Mouse (Mus musculus) large intestine, adult 2 months (tissue): ENCODE measurements at regions not wholly inside any gene's neighbourhood (a gene's known extent, or its start where the extent isn't known, plus 50 kb on each side); places are given as distances from the start of the nearest gene placed in this dataset.

Source experiments
- DNase-seq: peaks from one replicate; pipeline ENCODE4 v3.0.0-alpha.2; 2012; ENCODE audit warnings: low read depth, low spot score
- WGBS: fragments of 180-500 bp; shearing (Covaris S2); methylation state at CpG from one replicate; pipeline ENCODE4 v1.1.7; 2018; 5-methylcytosine and 5-hydroxymethylcytosine counted together

GRCm38 (mm10) chr1:149760440-149760839 is 200.7 kb downstream of the Pla2g4a start:
- DNase-seq, result no peak
- 37% methylated on average over 2 of the region's 2 CpGs for WGBS

- no peak for DNase-seq
- WGBS, result 74% methylated on average over 2 of the region's 2 CpGs
Observed at GRCm38 (mm10) chr1:149758783-149759132, 202.3 kb downstream of the Pla2g4a start.

- 85% methylated on average over 1 of the region's 1 CpGs for WGBS
- DNase-seq, result peak; percentile 6
Observed at GRCm38 (mm10) chr1:149758092-149758782, 202.9 kb downstream of the Pla2g4a start.

- no peak for DNase-seq
- 64% methylated on average over 7 of the region's 7 CpGs for WGBS
Observed at GRCm38 (mm10) chr1:149753269-149754060, 207.6 kb downstream of the Pla2g4a start.

GRCm38 (mm10) chr1:149749405-149749804 is 211.7 kb downstream of the Pla2g4a start:
- no peak for DNase-seq
- 73% methylated on average over 2 of the region's 2 CpGs for WGBS

- 73% methylated on average over 3 of the region's 3 CpGs for WGBS
- DNase-seq, result no peak
Observed at GRCm38 (mm10) chr1:149738959-149739358, 222.1 kb downstream of the Pla2g4a start.

- 89% methylated on average over 2 of the region's 2 CpGs for WGBS
- no peak for DNase-seq
Observed at GRCm38 (mm10) chr1:149734241-149734640, 226.8 kb downstream of the Pla2g4a start.

GRCm38 (mm10) chr1:149715171-149715570 is 245.9 kb downstream of the Pla2g4a start:
- WGBS, result 38% methylated on average over 1 of the region's 1 CpGs
- DNase-seq, result no peak

- DNase-seq, result no peak
- 68% methylated on average over 1 of the region's 1 CpGs for WGBS
Observed at GRCm38 (mm10) chr1:149712330-149712729, 248.8 kb downstream of the Pla2g4a start.

GRCm38 (mm10) chr1:149705223-149705622 is 255.9 kb downstream of the Pla2g4a start:
- 82% methylated on average over 1 of the region's 1 CpGs for WGBS

GRCm38 (mm10) chr1:149699411-149699810 is 261.7 kb downstream of the Pla2g4a start:
- no peak for DNase-seq
- WGBS, result 81% methylated on average over 4 of the region's 4 CpGs

More at GRCm38 (mm10) chr1:149705223-149705622, 255.9 kb downstream of the Pla2g4a start:
- DNase-seq, result no peak

- DNase-seq, result no peak
- 73% methylated on average over 1 of the region's 1 CpGs for WGBS
Observed at GRCm38 (mm10) chr1:149674166-149674565, 286.9 kb downstream of the Pla2g4a start.

GRCm38 (mm10) chr1:149672571-149672970 is 288.5 kb downstream of the Pla2g4a start:
- DNase-seq, result no peak
- 84% methylated on average over 4 of the region's 4 CpGs for WGBS

- 84% methylated on average over 2 of the region's 2 CpGs for whole genome bisulfite sequencing
- DNase-seq, result no peak
Observed at GRCm38 (mm10) chr1:149672117-149672516, 289.0 kb downstream of the Pla2g4a start.

- 73% methylated on average over 3 of the region's 3 CpGs for WGBS
- DNase-seq, result no peak
Observed at GRCm38 (mm10) chr1:149671091-149671490, 290.0 kb downstream of the Pla2g4a start.
